Mouse (Mus musculus) neural tube, embryonic 13.5 days (tissue): ENCODE results near the gene Tcp11l2. TPM values are rescaled to one million over a fixed set of nuclear protein-coding genes. Genes with fewer than 3 reads are reported as not detected.

ENCODE experiments used
- ATAC-seq: fragments of 200-750 bp; cut with Nextera tagmentation; 2 replicates; pipeline ENCODE4 v1.8.0; 2017; ENCODE audit warnings: low read depth, mild to moderate bottlenecking, moderate TSS enrichment, moderate library complexity
- H3K27ac ChIP-seq: fragments of 300-500 bp; sonication (generic); replicated peaks from 2 replicates; pipeline ENCODE4 v1.5.1; 2015; ENCODE audit warnings: moderate library complexity, mild to moderate bottlenecking, inconsistent platforms
- H3K27me3 ChIP-seq: fragments of 300-500 bp; sonication (generic); 2 replicates; pipeline ENCODE4 v1.6.1; 2015; ENCODE audit warnings: mild to moderate bottlenecking, inconsistent platforms
- H3K36me3 ChIP-seq: fragments of 300-500 bp; sonication (generic); 2 replicates; pipeline ENCODE4 v1.6.1; 2015; ENCODE audit warnings: mild to moderate bottlenecking, inconsistent platforms
- H3K4me1 ChIP-seq: fragments of 300-500 bp; sonication (generic); replicated peaks from 2 replicates; pipeline ENCODE4 v1.6.1; 2015; ENCODE audit warnings: inconsistent platforms
- H3K4me2 ChIP-seq: fragments of 300-500 bp; sonication (generic); 2 replicates; pipeline ENCODE4 v1.6.1; 2015; ENCODE audit warnings: inconsistent platforms, mild to moderate bottlenecking, moderate library complexity
- H3K4me3 ChIP-seq: fragments of 300-500 bp; sonication (generic); 2 replicates; pipeline ENCODE4 v1.5.1; 2015; ENCODE audit warnings: mild to moderate bottlenecking, inconsistent platforms
- H3K9ac ChIP-seq: fragments of 300-500 bp; sonication (generic); 2 replicates; pipeline ENCODE4 v1.6.1; 2015; ENCODE audit warnings: moderate library complexity, mild to moderate bottlenecking, inconsistent platforms
- H3K9me3 ChIP-seq: fragments of 300-500 bp; sonication (generic); 2 replicates; pipeline ENCODE4 v1.6.1; 2016; ENCODE audit warnings: inconsistent platforms
- WGBS: fragments of 180-500 bp; shearing (Covaris S2); methylation state at CpG from one replicate; pipeline ENCODE4 v1.1.7; 2015; 5-methylcytosine and 5-hydroxymethylcytosine counted together
- polyA plus RNA-seq: library from polyadenylated mRNA; unstranded; fragments of >200 nt; fragmentation: Nextera tagmentation; extraction: Ambion mirVana; gene quantifications from 2 replicates; pipeline ENCODE4 v1.2.1, GENCODE M21; 2015

The Tcp11l2 gene
- polyA plus RNA-seq, 1 experiment from 2014 or later, result 30.2 TPM

DNA sequence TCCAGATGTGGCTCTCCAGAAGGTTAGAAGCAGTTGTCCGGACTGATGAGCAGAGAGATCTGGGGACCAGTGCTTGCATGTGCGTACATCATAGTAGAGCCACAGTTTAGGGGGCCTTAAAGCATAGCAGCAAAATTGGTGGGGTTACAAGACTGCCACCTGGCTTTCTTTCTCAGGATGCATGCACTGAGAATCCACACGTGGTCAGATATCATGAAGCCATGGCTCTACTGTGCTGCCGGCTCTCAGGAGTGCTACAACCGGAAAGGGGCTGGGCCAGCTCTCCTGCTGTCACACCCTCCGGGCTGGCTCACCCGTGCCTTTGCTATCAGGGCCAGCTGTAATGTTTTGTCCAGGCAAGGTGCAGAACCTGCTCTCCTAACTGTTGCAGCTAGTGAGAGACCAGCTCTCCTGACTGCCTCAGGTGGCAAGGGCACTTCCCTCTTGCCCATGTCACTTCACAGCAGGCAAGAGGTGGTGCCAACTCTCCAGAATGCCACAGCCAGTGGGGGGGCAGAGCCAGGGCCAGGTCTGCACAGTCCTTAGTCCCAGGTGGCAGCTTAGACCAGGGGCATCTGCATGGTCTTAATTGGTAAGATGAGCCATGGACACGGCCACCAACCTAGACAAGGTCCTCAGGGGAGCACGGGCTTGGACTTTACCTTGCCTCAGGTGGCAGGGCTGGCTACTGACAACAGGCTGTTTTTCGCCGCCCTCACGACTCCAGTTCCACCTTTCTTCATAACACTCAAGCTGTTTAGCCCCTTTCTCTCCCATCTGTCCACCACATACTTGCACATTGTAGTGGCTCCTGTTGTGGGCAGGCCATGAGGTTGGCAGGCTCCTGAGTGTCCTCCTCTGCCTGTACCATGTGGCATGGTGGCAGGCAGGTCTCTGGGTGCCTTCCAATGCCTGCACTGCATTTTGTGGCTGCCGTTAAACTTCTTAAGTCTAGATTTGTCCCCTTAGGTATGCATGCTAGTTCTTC, 13.6 kb upstream of the Tcp11l2 start:
- WGBS, result 75% methylated on average over 13 of the region's 13 CpGs
- no peak overlapping the region for H3K4me3 ChIP-seq
- H3K27ac ChIP-seq, result no peak overlapping the region
- H3K36me3 ChIP-seq, result no peaks in the 10 kb centered on the region
- no peak for ATAC-seq
- no peak overlapping the region for H3K9ac ChIP-seq
- no peaks in the 10 kb centered on the region for H3K9me3 ChIP-seq
- H3K4me2 ChIP-seq, result no peak overlapping the region
- 0 out of 2 replicates have a peak, but pooled peaks cover 3% of the 10 kb centered on the region for H3K4me1 ChIP-seq
- H3K27me3 ChIP-seq, result no peaks in the 10 kb centered on the region

DNA sequence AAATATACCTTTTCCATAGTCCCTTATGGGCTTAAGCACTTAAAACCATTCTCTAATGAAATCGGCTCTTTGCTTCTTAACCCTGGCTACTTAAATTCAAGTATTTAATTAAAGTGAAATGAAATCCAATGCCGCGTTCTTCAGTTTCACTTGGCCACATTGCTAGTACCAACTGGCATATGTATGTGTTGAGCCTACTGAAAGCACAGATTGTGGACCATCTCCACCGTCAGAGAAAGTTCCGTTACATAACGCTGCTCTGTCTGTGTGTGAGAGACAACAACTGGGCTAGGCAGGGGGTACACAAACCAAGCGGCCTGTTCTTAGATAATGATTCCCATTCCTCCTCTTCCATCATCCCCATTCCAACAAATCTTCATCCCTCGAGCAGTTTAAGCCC, 12.0 kb upstream of the Tcp11l2 start:
- no peak overlapping the region for H3K4me2 ChIP-seq
- 0 out of 2 replicates have a peak, but pooled peaks cover 3% of the 10 kb centered on the region for H3K4me1 ChIP-seq
- no peaks in the 10 kb centered on the region for H3K36me3 ChIP-seq
- no peak overlapping the region for H3K4me3 ChIP-seq
- H3K27me3 ChIP-seq, result no peaks in the 10 kb centered on the region
- ATAC-seq, result no peak
- no peak overlapping the region for H3K9ac ChIP-seq
- H3K27ac ChIP-seq, result no peak overlapping the region
- H3K9me3 ChIP-seq, result no peaks in the 10 kb centered on the region
- WGBS, result 82% methylated on average over 8 of the region's 8 CpGs

DNA sequence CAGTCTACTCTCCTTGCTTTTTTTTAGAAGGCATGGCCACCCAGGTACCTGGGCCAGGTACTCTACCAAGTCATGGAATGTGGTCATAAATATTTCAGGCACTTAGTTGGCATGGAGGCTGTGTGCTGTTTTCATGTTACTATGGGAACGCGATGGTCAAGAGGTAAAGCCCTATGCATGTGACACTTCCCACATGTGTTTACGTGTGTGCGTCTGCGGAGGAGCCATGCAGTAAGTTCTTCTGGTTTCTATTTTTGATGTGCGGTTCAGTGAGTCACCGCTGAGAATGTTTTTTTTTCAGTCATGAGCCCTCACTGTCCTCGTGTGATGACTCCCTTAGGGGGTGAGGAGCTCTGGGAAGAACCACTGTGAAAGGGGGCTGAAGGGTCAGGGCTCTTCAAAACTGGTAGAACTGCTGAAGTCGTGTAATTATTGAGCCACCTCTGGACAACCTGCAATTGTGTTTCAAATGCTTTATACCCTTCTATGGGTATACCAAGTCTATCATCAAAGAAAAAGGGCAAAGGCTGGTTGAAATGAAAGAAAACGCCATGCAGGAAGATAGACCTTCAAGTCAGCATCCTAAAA, 5.3 kb upstream of the Tcp11l2 start:
- no peak overlapping the region for H3K4me3 ChIP-seq
- no peak for ATAC-seq
- H3K27me3 ChIP-seq, result peaks cover 10% of the 10 kb centered on the region
- no peak overlapping the region for H3K27ac ChIP-seq
- WGBS, result 84% methylated on average over 10 of the region's 10 CpGs
- H3K36me3 ChIP-seq, result no peaks in the 10 kb centered on the region
- 0 out of 2 replicates have a peak, but pooled peaks cover 2% of the 10 kb centered on the region for H3K4me1 ChIP-seq
- H3K9me3 ChIP-seq, result no peaks in the 10 kb centered on the region
- H3K4me2 ChIP-seq, result no peak overlapping the region
- H3K9ac ChIP-seq, result no peak overlapping the region

DNA sequence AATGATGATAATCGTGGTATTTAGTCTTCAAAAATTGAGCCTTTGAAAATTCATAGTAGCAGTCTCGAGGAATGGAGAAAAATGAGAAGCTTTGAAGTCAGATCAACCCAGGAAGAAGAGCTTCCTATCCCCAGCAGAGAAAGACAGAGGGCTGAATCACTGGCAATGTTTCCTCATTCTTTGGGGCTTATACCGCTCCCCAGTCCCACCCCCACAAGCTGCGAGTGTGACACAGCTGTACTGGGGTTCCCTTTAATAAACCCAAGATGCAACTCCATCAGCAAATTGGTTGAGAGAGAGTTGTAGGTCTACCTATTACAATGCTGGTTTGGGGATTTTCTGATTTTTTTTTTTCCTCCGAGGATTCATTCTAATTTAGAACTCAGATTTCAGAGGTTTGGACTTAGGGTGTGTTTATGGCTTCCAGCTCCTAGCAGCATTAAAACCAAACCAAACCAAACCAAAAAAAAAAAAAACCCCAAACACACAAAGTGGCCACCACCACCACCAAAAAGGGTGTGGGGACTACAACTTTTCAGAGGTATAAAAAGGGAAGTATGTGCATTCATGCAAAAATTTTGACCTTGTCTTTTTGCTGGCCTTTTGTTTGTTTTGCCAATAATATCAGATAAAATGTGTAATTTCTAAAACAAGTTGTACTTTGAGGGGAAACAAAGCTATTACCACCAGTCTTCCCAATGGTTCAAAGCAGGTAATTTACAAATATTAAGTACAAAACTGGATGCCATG, 2.6 kb upstream of the Tcp11l2 start:
- 73% methylated on average over 5 of the region's 5 CpGs for WGBS
- no peak for ATAC-seq
- Histone ChIP-seq H3K9ac (no peak overlapping the region), H3K4me3 (no peak overlapping the region), H3K36me3 (no peaks in the 10 kb centered on the region), H3K27ac (no peak overlapping the region), H3K4me1 (peaks cover 15% of the 10 kb centered on the region), H3K9me3 (no peaks in the 10 kb centered on the region), H3K4me2 (no peak overlapping the region), H3K27me3 (peaks cover 10% of the 10 kb centered on the region)

DNA sequence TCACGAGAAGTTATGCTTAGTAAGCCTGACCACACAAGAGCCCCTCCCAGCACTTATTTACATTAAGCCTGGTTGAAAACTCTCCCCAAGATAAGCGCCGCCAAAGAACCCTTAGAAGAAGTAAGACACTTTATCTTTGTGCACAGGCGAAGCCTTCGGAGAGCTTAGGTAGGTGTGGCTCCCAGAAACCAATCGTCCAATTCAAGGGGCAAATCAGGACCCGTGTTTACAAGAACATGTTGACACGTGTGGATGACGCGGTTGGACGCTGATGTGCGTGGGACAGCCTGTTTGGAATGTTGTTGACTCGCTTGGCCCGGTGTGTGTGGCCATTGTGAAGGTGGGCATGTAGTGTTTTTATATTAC, 414 bp upstream of the Tcp11l2 start:
- Histone ChIP-seq H3K27me3 (peaks cover 10% of the 10 kb centered on the region), H3K9ac (no peak overlapping the region), H3K27ac (no peak overlapping the region), H3K9me3 (no peaks in the 10 kb centered on the region), H3K4me3 (peak overlapping the region; percentile 92), H3K4me2 (peak overlapping the region; percentile 79), H3K4me1 (peaks cover 15% of the 10 kb centered on the region), H3K36me3 (no peaks in the 10 kb centered on the region)
- peak; percentile 71 for ATAC-seq
- under 1% methylated on average over 14 of the region's 14 CpGs for WGBS

DNA sequence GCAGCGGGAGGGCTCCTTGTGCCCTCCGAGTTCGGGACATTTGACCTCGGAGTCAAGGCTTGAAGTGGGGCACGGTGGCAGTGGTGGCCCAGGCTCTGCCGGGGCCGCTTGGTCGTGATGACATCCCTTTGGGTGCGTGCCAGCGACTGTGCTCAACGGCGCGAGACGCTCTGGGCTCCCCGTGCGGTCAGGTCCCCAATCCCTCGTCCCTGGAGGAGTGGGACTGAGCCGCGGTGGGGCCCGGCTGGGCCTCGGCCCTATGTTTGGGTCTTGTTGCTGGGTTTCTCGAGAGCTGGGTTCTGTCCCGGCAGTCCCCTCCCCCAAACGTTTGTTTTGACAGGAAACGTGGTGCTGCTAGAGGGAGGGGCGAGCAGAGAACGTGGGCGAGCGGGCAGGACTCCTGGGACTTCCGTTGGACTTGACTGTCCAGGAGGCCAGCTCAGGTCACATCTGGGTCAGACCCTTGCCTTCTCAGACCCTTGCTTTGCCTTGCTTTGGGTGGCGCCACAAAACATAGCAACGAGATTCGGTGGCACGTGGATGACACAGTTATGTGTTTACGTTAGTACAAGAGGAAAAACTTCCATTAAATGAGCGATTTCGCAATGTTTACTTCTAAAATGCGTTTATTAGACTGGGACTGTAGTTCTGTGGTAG, 773 bp downstream of the Tcp11l2 start:
- Histone ChIP-seq H3K9me3 (no peaks in the 10 kb centered on the region), H3K36me3 (no peaks in the 10 kb centered on the region), H3K4me3 (peak overlapping the region; percentile 92), H3K4me2 (peak overlapping the region; percentile 79), H3K4me1 (peaks cover 15% of the 10 kb centered on the region), H3K9ac (peak overlapping the region; percentile 83), H3K27me3 (peaks cover 10% of the 10 kb centered on the region), H3K27ac (peak overlapping the region; percentile 59)
- WGBS, result 4% methylated on average over 38 of the region's 38 CpGs
- peak; percentile 61 for ATAC-seq

DNA sequence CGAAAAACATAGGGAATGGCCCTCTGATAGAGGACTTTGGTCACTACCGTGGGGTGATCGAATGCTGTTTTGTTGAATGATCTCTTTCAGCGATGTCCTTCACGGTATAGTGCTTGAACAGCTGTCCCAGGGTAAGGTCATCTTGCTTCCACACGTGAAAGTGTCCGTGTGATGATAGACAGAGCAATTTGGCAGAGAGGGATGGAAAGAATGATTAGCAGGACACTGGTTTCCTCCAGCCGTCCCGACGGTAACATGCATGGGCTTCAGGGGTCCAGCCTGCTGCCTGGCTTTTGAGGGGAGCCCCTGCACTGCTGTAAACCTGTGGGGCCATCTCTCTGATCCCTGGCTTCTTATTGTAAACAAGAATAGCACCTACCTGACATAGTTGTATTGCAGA, 2.3 kb downstream of the Tcp11l2 start:
- no peak overlapping the region for H3K4me3 ChIP-seq
- H3K36me3 ChIP-seq, result no peaks in the 10 kb centered on the region
- no peak overlapping the region for H3K9ac ChIP-seq
- peaks cover 10% of the 10 kb centered on the region for H3K27me3 ChIP-seq
- H3K4me2 ChIP-seq, result peak overlapping the region; percentile 79
- no peak for ATAC-seq
- whole genome bisulfite sequencing, result 80% methylated on average over 10 of the region's 10 CpGs
- peaks cover 15% of the 10 kb centered on the region for H3K4me1 ChIP-seq
- no peaks in the 10 kb centered on the region for H3K9me3 ChIP-seq
- H3K27ac ChIP-seq, result no peak overlapping the region

DNA sequence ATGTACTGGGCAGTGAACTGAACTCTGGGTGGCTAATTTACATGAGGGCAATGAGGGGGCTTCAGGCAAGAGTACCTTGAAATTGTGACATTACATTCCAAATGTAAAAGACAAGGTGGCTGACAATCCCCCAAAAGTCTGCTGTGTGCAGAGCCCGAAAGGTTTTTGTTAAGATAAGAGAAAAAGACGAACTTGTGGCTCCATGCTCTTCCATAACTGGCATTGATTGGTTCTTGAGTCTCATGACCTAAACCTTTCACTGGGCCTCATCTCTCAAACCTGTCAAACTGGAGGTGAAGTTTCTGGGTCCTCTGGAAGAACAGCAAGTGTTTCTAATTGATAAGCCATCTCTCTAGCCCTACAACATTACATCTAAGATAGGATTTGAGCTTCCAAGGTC, 3.1 kb downstream of the Tcp11l2 start:
- H3K9ac ChIP-seq, result no peak overlapping the region
- no peak overlapping the region for H3K27ac ChIP-seq
- H3K4me1 ChIP-seq, result peaks cover 15% of the 10 kb centered on the region
- no peak overlapping the region for H3K4me2 ChIP-seq
- H3K4me3 ChIP-seq, result no peak overlapping the region
- no peaks in the 10 kb centered on the region for H3K36me3 ChIP-seq
- ATAC-seq, result no peak
- no peaks in the 10 kb centered on the region for H3K9me3 ChIP-seq
- WGBS, result 88% methylated on average over 2 of the region's 2 CpGs
- peaks cover 10% of the 10 kb centered on the region for H3K27me3 ChIP-seq

DNA sequence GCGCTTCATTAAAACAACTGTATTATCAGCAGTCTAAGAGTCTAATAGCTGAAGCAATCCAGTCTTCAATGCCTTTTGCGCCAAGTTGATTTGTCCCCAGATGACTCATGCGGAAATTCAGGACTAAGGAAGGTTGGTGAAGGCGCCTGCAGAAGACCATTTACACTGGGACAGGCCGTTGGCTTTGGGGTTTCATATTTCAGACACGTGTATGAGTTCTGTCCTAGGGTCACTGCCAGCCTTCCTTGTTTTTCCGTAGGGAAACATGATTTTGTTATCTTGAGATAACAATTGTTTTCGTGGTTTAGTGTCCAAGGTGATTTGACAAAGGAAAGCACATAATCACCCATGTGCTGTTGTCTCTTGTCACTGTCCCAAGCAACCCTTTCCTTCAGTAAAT, 4.8 kb downstream of the Tcp11l2 start:
- Histone ChIP-seq H3K4me1 (peaks cover 15% of the 10 kb centered on the region), H3K36me3 (no peaks in the 10 kb centered on the region), H3K9ac (no peak overlapping the region), H3K27me3 (no peaks in the 10 kb centered on the region; the same call in 1 of the 2 replicates), H3K9me3 (no peaks in the 10 kb centered on the region), H3K4me3 (no peak overlapping the region), H3K27ac (no peak overlapping the region), H3K4me2 (no peak overlapping the region)
- ATAC-seq, result no peak
- 79% methylated on average over 8 of the region's 8 CpGs for WGBS

DNA sequence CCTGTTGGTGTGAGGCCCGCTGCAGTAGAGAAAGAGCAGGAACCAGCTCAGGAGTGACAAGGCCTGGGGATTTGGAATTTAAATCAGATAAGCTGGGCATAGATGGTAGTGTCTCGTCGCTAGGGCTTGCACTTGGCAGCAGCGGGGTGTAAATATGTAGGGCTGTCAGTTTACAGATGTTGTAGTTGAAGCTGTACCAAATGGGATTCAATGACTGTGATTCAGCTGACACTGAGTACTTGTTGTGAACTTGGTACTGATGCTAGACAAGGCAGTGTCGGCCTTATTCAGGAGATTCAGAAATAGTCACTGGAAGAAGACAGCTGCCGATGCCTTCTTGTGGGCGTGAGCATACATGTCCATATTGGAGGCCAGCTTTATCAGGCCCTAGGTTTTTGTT, 5.8 kb downstream of the Tcp11l2 start:
- 78% methylated on average over 7 of the region's 7 CpGs for WGBS

DNA sequence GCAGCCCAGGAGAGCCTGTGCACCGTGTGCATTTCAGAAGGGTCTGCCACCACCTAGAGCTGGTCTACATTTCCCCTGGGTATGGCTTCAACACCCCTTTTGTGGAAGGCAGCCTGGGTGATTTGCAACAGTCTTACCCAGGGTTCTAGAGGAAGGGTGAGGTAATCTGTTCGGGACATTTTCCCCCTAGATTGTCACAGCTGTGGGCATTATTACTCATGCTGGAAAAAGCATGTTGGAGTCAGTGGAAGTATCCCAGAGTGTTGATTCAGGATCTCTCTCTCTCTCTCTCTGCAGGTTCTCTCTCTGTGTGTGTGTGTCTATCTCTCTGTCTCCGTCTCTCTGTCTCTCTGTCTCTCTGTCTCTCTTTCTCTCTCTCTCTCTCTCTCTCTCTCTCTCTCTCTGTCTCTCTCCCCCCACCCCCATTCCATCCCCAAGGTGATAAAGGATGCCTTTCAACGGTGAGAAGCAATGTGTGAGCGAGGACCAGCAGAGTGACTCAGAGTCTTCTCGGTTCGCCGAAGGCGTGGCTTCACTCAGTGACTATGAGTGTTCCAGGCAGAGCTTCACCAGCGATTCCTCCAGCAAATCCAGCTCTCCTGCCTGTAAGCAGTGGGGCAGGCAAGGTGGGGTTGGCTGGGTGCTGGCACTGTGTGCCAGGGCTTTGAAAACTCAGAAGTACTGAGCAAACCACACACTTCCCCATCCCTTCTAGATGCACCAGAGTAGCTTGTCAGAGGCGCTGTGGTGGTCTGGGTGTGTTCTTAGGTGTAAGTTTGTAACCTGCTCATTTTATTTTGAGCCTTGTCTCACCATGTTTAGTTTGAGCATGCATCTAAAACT, 8.2 kb downstream of the Tcp11l2 start:
- ATAC-seq, result no peak
- WGBS, result 72% methylated on average over 11 of the region's 11 CpGs

More for the DNA sequence above, 5.8 kb downstream of the Tcp11l2 start:
- H3K9ac ChIP-seq, result no peak overlapping the region
- H3K9me3 ChIP-seq, result no peaks in the 10 kb centered on the region
- no peak overlapping the region for H3K4me3 ChIP-seq
- ATAC-seq, result no peak
- no peak overlapping the region for H3K4me2 ChIP-seq
- H3K36me3 ChIP-seq, result peaks cover under 1% of the 10 kb centered on the region; the same call in 1 of the 2 replicates
- peaks cover 15% of the 10 kb centered on the region for H3K4me1 ChIP-seq
- H3K27ac ChIP-seq, result peak overlapping the region; percentile 13; the same call in 1 of the 2 replicates
- H3K27me3 ChIP-seq, result no peaks in the 10 kb centered on the region; the same call in 1 of the 2 replicates

More for the DNA sequence above, 8.2 kb downstream of the Tcp11l2 start:
- H3K4me1 ChIP-seq, result no peaks in the 10 kb centered on the region
- no peak overlapping the region for H3K4me3 ChIP-seq
- H3K4me2 ChIP-seq, result no peak overlapping the region
- no peak overlapping the region for H3K27ac ChIP-seq
- no peaks in the 10 kb centered on the region for H3K27me3 ChIP-seq
- H3K36me3 ChIP-seq, result peaks cover 5% of the 10 kb centered on the region
- H3K9me3 ChIP-seq, result no peaks in the 10 kb centered on the region
- no peak overlapping the region for H3K9ac ChIP-seq
